Mouse (Mus musculus): Measurements from ENCODE around the gene Tap1. TPM values are rescaled to one million over a fixed set of nuclear protein-coding genes. Genes with fewer than 3 reads are reported as not detected.
"Not testable (repeated sequence)": the region's sequence is repeated elsewhere in the genome, so short reads cannot be mapped to it uniquely, and the experiment has no call there.

The Tap1 gene
- total RNA-seq, 2 experiments from 2014 or later, result 5.1 to 5.2 TPM

- DNase-seq (ENCODE audit: low spot score in 2 of 2), result not testable (repeated sequence)
Measured at GRCm38 (mm10) chr17:34225911-34226310, 38.6 kb downstream of the Tap1 start.

GRCm38 (mm10) chr17:34230971-34231370 lies 43.6 kb downstream of the Tap1 start:
- not testable (repeated sequence) for DNase-seq (ENCODE audit: low spot score in 2 of 2)

- DNase-seq (ENCODE audit: low spot score in 2 of 2), result not testable (repeated sequence)
Measured at GRCm38 (mm10) chr17:34232021-34232420, 44.7 kb downstream of the Tap1 start.

- peak; percentile 75 to 82 for DNase-seq (ENCODE audit: low spot score in 2 of 2)
Measured at GRCm38 (mm10) chr17:34234926-34235325, 47.6 kb downstream of the Tap1 start.

GRCm38 (mm10) chr17:34236691-34237090 lies 49.3 kb downstream of the Tap1 start:
- DNase-seq (ENCODE audit: low spot score in 2 of 2), result no peak

GRCm38 (mm10) chr17:34237741-34238140 lies 50.4 kb downstream of the Tap1 start:
- no peak for DNase-seq (ENCODE audit: low spot score in 2 of 2)

GRCm38 (mm10) chr17:34238706-34239105 lies 51.4 kb downstream of the Tap1 start, which contains the start of gene H2-Ob:
H2-Ob (plus strand) TSS chr17:34238903.
- DNase-seq (ENCODE audit: low spot score in 2 of 2), result no peak

GRCm38 (mm10) chr17:34239601-34240041 lies 52.3 kb downstream of the Tap1 start:
- no peak for DNase-seq (ENCODE audit: low spot score in 2 of 2)

- no peak for DNase-seq (ENCODE audit: low spot score in 2 of 2)
Measured at GRCm38 (mm10) chr17:34240366-34240765, 53.0 kb downstream of the Tap1 start.

GRCm38 (mm10) chr17:34240916-34241315 lies 53.6 kb downstream of the Tap1 start:
- peak in 1 of 2 experiments; percentile 1 for DNase-seq (ENCODE audit: low spot score in 2 of 2)

GRCm38 (mm10) chr17:34244656-34245055 lies 57.3 kb downstream of the Tap1 start:
- DNase-seq (ENCODE audit: low spot score in 2 of 2), result no peak

Other genes starting within 250 kb of the Tap1 start
- gene Pfdn6, start 247.2 kb upstream of the Tap1 start, total RNA-seq (2021), result 100 to 1,000 TPM in 1 of 2 experiments, 10 to 100 TPM in 1; 83.1 to 106 TPM
- 10 to 100 TPM; 21.8 to 24.8 TPM for gene Wdr46, start 246.9 kb upstream of the Tap1 start, total RNA-seq (2021)
- gene B3galt4, start 236.1 kb upstream of the Tap1 start, total RNA-seq (2021), result 1 to 10 TPM; 6.2 to 6.7 TPM
- gene Vps52, start 231.7 kb upstream of the Tap1 start, total RNA-seq (2021), result 10 to 100 TPM; 80.4 to 81.7 TPM
- gene Rps18, start 231.6 kb upstream of the Tap1 start, total RNA-seq (2021), result 100 to 1,000 TPM; 453 to 457 TPM
- 10 to 100 TPM; 11.1 to 14.3 TPM for gene H2-K1, start 187.2 kb upstream of the Tap1 start, total RNA-seq (2021)
- gene Ring1, start 162.9 kb upstream of the Tap1 start, total RNA-seq (2021), result 10 to 100 TPM; 27.8 to 34.2 TPM
- gene H2-Ke6, start 159.5 kb upstream of the Tap1 start, total RNA-seq (2021), result 10 to 100 TPM; 48.6 to 51.6 TPM
- gene Slc39a7, start 155.9 kb upstream of the Tap1 start, total RNA-seq (2021), result 100 to 1,000 TPM in 1 of 2 experiments, 10 to 100 TPM in 1; 82.8 to 108 TPM
- gene Rxrb, start 155.7 kb upstream of the Tap1 start, total RNA-seq (2021), result 10 to 100 TPM; 70.1 to 70.2 TPM
- 10 to 100 TPM; 14.5 to 22.0 TPM for gene Col11a2, start 148.1 kb upstream of the Tap1 start, total RNA-seq (2021)
- gene H2-Oa, start 95.2 kb upstream of the Tap1 start, total RNA-seq (2021), result under 1 TPM in 1 of 2 experiments, not detected in 1; 0.34 TPM
- 10 to 100 TPM; 34.4 to 38.6 TPM for gene H2-DMa, start 68.0 kb upstream of the Tap1 start, total RNA-seq (2021)
- 100 to 1,000 TPM; 252 to 263 TPM for gene Brd2, start 64.9 kb upstream of the Tap1 start, total RNA-seq (2021)
- gene H2-DMb2, start 44.2 kb upstream of the Tap1 start, total RNA-seq (2021), result not detected
- under 1 TPM; 0.69 to 0.91 TPM for gene H2-DMb1, start 34.5 kb upstream of the Tap1 start, total RNA-seq (2021)
- gene Psmb9, start 211 bp downstream of the Tap1 start, total RNA-seq (2021), result 1 to 10 TPM; 1.4 to 1.9 TPM
- 1 to 10 TPM; 2.3 to 4.4 TPM for gene Psmb8, start 10.2 kb downstream of the Tap1 start, total RNA-seq (2021)
- gene Tap2, start 16.0 kb downstream of the Tap1 start, total RNA-seq (2021), result 1 to 10 TPM; 4.8 to 6.3 TPM
- gene H2-Ob, start 51.4 kb downstream of the Tap1 start, total RNA-seq (2021), result under 1 TPM; 0.18 to 0.33 TPM
- gene H2-Ab1, start 70.1 kb downstream of the Tap1 start, total RNA-seq (2021), result 1 to 10 TPM; 1.6 to 1.8 TPM
- gene H2-Aa, start 100.3 kb downstream of the Tap1 start, total RNA-seq (2021), result under 1 TPM; 0.64 to 0.69 TPM
- 1 to 10 TPM; 1.3 to 2.3 TPM for gene H2-Eb1, start 118.3 kb downstream of the Tap1 start, total RNA-seq (2021)
- not detected for gene H2-Eb2, start 138.1 kb downstream of the Tap1 start, total RNA-seq (2021)
- 1 to 10 TPM in 1 of 2 experiments, under 1 TPM in 1; 0.58 to 1.3 TPM for gene Btnl2, start 167.3 kb downstream of the Tap1 start, total RNA-seq (2021)
- gene Btnl1, start 189.6 kb downstream of the Tap1 start, total RNA-seq (2021), result not detected
- gene BC051142, start 211.3 kb downstream of the Tap1 start, total RNA-seq (2021), result 1 to 10 TPM; 7.1 to 8.6 TPM